Mouse (Mus musculus) telencephalon, adult 2 months (tissue): ENCODE data around the gene Arsg.
"Not testable (repeated sequence)": the region's sequence is repeated elsewhere in the genome, so short reads cannot be mapped to it uniquely, and the experiment has no call there.

Experiments used
- DNase-seq: peaks from one replicate; pipeline ENCODE4 v3.0.0-alpha.2; 2011; ENCODE audit warnings: low read depth, low spot score

Gene Arsg

GRCm38 (mm10) chr11:109619055-109619454 is 145.9 kb downstream of the Arsg start:
- DNase-seq, result not testable (repeated sequence)

- no peak for DNase-seq
Measured at GRCm38 (mm10) chr11:109620356-109620755, 147.2 kb downstream of the Arsg start.

- DNase-seq, result no peak
Measured at GRCm38 (mm10) chr11:109621183-109621582, 148.0 kb downstream of the Arsg start.

GRCm38 (mm10) chr11:109622518-109623037 is 149.4 kb downstream of the Arsg start:
- DNase-seq, result no peak
